Mouse (Mus musculus): ENCODE data around the gene Nploc4. TPM values are rescaled to one million over a fixed set of nuclear protein-coding genes. Genes with fewer than 3 reads are reported as not detected.

The Nploc4 gene
- polyA plus RNA-seq, 1 experiment from 2014 or later, result 45.4 TPM

- no peaks in the 10 kb centered on the region for H3K9me3 ChIP-seq (ENCODE audit: control insufficient read depth, low read length)
- no peak overlapping the region for H3K4me3 ChIP-seq (ENCODE audit: low read length)
- WGBS, result 72% methylated on average over 5 of the region's 5 CpGs
- H3K36me3 ChIP-seq (ENCODE audit: control insufficient read depth, insufficient read depth, low read length), result peaks cover 16% of the 10 kb centered on the region
- H3K4me1 ChIP-seq (ENCODE audit: control insufficient read depth, insufficient read depth, low read length), result peaks cover 5% of the 10 kb centered on the region
- no peaks in the 10 kb centered on the region for H3K27me3 ChIP-seq (ENCODE audit: control insufficient read depth, insufficient read depth, low read length)
- ATAC-seq (ENCODE audit: low FRiP score, low TSS enrichment), result no peak
- H3K9ac ChIP-seq (ENCODE audit: low read depth, low read length), result no peak overlapping the region
- no peak overlapping the region for H3K27ac ChIP-seq (ENCODE audit: low read depth, low read length)
- no peak overlapping the region for H3K4me2 ChIP-seq (replicated peaks; ENCODE audit: low read depth, low read length)
These were observed 93.8 kb downstream of the Nploc4 start for GRCm38 (mm10) chr11:120343519-120344309.

GRCm38 (mm10) chr11:120342656-120343160 lies 94.8 kb downstream of the Nploc4 start:
- peaks cover 5% of the 10 kb centered on the region for H3K4me1 ChIP-seq (ENCODE audit: control insufficient read depth, insufficient read depth, low read length)
- no peak overlapping the region for H3K27ac ChIP-seq (ENCODE audit: low read depth, low read length)
- no peak overlapping the region for H3K4me2 ChIP-seq (replicated peaks; ENCODE audit: low read depth, low read length)
- no peak overlapping the region for H3K9ac ChIP-seq (ENCODE audit: low read depth, low read length)
- WGBS, result 90% methylated on average over 5 of the region's 5 CpGs
- H3K9me3 ChIP-seq (ENCODE audit: control insufficient read depth, low read length), result no peaks in the 10 kb centered on the region
- H3K36me3 ChIP-seq (ENCODE audit: control insufficient read depth, insufficient read depth, low read length), result peaks cover 16% of the 10 kb centered on the region
- no peaks in the 10 kb centered on the region for H3K27me3 ChIP-seq (ENCODE audit: control insufficient read depth, insufficient read depth, low read length)
- no peak for ATAC-seq (ENCODE audit: low FRiP score, low TSS enrichment)
- no peak overlapping the region for H3K4me3 ChIP-seq (ENCODE audit: low read length)

GRCm38 (mm10) chr11:120341661-120342060 lies 95.8 kb downstream of the Nploc4 start:
- H3K4me2 ChIP-seq (replicated peaks; ENCODE audit: low read depth, low read length), result no peak overlapping the region
- no peak overlapping the region for H3K4me3 ChIP-seq (ENCODE audit: low read length)
- H3K27me3 ChIP-seq (ENCODE audit: control insufficient read depth, insufficient read depth, low read length), result no peaks in the 10 kb centered on the region
- H3K27ac ChIP-seq (ENCODE audit: low read depth, low read length), result no peak overlapping the region
- peaks cover 11% of the 10 kb centered on the region for H3K36me3 ChIP-seq (ENCODE audit: control insufficient read depth, insufficient read depth, low read length)
- H3K4me1 ChIP-seq (ENCODE audit: control insufficient read depth, insufficient read depth, low read length), result peaks cover 5% of the 10 kb centered on the region
- no peaks in the 10 kb centered on the region for H3K9me3 ChIP-seq (ENCODE audit: control insufficient read depth, low read length)
- no peak overlapping the region for H3K9ac ChIP-seq (ENCODE audit: low read depth, low read length)
- ATAC-seq (ENCODE audit: low FRiP score, low TSS enrichment), result no peak
- WGBS, result 92% methylated on average over 4 of the region's 4 CpGs

GRCm38 (mm10) chr11:120339978-120340513 lies 97.5 kb downstream of the Nploc4 start:
- peaks cover 2% of the 10 kb centered on the region for H3K36me3 ChIP-seq (ENCODE audit: control insufficient read depth, insufficient read depth, low read length)
- H3K4me2 ChIP-seq (replicated peaks; ENCODE audit: low read depth, low read length), result no peak overlapping the region
- H3K4me1 ChIP-seq (ENCODE audit: control insufficient read depth, insufficient read depth, low read length), result peaks cover under 1% of the 10 kb centered on the region
- no peaks in the 10 kb centered on the region for H3K9me3 ChIP-seq (ENCODE audit: control insufficient read depth, low read length)
- WGBS, result 76% methylated on average over 10 of the region's 10 CpGs
- H3K9ac ChIP-seq (ENCODE audit: low read depth, low read length), result no peak overlapping the region
- H3K27me3 ChIP-seq (ENCODE audit: control insufficient read depth, insufficient read depth, low read length), result no peaks in the 10 kb centered on the region
- H3K27ac ChIP-seq (ENCODE audit: low read depth, low read length), result peak overlapping the region; percentile 5; the same call in 1 of the 2 replicates
- ATAC-seq (ENCODE audit: low FRiP score, low TSS enrichment), result peak; percentile 35; the same call in 1 of the 2 replicates
- no peak overlapping the region for H3K4me3 ChIP-seq (ENCODE audit: low read length)

GRCm38 (mm10) chr11:120338786-120339185 lies 98.7 kb downstream of the Nploc4 start:
- Histone ChIP-seq H3K27me3 (ENCODE audit: control insufficient read depth, insufficient read depth, low read length) (no peaks in the 10 kb centered on the region), H3K9ac (ENCODE audit: low read depth, low read length) (no peak overlapping the region), H3K36me3 (ENCODE audit: control insufficient read depth, insufficient read depth, low read length) (no peaks in the 10 kb centered on the region), H3K4me1 (ENCODE audit: control insufficient read depth, insufficient read depth, low read length) (no peaks in the 10 kb centered on the region), H3K4me3 (ENCODE audit: low read length) (no peak overlapping the region), H3K9me3 (ENCODE audit: control insufficient read depth, low read length) (peaks cover 3% of the 10 kb centered on the region), H3K27ac (ENCODE audit: low read depth, low read length) (no peak overlapping the region), H3K4me2 (replicated peaks; ENCODE audit: low read depth, low read length) (no peak overlapping the region)
- ATAC-seq (ENCODE audit: low FRiP score, low TSS enrichment), result no peak
- 72% methylated on average over 3 of the region's 3 CpGs for WGBS

- Histone ChIP-seq H3K4me2 (replicated peaks; ENCODE audit: low read depth, low read length) (no peak overlapping the region), H3K4me1 (ENCODE audit: control insufficient read depth, insufficient read depth, low read length) (no peaks in the 10 kb centered on the region), H3K9ac (ENCODE audit: low read depth, low read length) (no peak overlapping the region), H3K36me3 (ENCODE audit: control insufficient read depth, insufficient read depth, low read length) (no peaks in the 10 kb centered on the region), H3K27me3 (ENCODE audit: control insufficient read depth, insufficient read depth, low read length) (no peaks in the 10 kb centered on the region), H3K9me3 (ENCODE audit: control insufficient read depth, low read length) (peaks cover 3% of the 10 kb centered on the region), H3K27ac (ENCODE audit: low read depth, low read length) (no peak overlapping the region), H3K4me3 (ENCODE audit: low read length) (no peak overlapping the region)
- WGBS, result 43% methylated on average over 2 of the region's 2 CpGs
- no peak for ATAC-seq (ENCODE audit: low FRiP score, low TSS enrichment)
These were observed 100.1 kb downstream of the Nploc4 start for GRCm38 (mm10) chr11:120337447-120337846.

DNA sequence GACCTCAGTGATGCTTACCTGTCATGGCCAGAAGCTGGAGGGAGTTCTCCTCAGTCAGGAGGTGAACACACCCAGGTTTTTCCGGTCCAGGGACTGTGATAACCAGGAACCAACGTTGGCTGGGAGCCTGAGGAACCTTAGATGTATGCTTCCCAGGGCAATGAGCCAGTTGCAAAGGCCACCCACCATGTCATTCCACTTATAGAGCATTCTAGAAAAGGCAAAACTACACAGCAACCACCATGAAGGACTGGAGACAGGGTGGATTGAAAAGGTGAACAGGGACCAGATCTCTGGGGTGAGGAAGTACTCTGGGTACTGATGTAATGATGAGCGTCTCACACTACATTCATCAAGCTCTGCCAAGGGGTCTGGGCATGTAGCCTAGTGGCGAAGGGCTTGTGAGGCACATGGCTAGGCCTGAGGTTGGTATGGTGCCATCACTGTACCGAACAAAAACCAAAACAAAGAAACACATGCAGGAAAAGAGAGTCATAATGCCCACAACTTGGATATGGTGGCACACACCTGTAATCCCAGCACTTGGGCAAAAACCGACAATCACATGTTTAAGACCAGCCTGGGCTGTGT lies 102.0 kb downstream of the Nploc4 start:
- Histone ChIP-seq H3K36me3 (ENCODE audit: control insufficient read depth, insufficient read depth, low read length) (no peaks in the 10 kb centered on the region), H3K27me3 (ENCODE audit: control insufficient read depth, insufficient read depth, low read length) (no peaks in the 10 kb centered on the region), H3K4me3 (ENCODE audit: low read length) (no peak overlapping the region), H3K27ac (ENCODE audit: low read depth, low read length) (no peak overlapping the region), H3K9me3 (ENCODE audit: control insufficient read depth, low read length) (peaks cover 3% of the 10 kb centered on the region), H3K4me1 (ENCODE audit: control insufficient read depth, insufficient read depth, low read length) (no peaks in the 10 kb centered on the region), H3K9ac (ENCODE audit: low read depth, low read length) (no peak overlapping the region), H3K4me2 (replicated peaks; ENCODE audit: low read depth, low read length) (no peak overlapping the region)
- no peak for ATAC-seq (ENCODE audit: low FRiP score, low TSS enrichment)
- 84% methylated on average over 6 of the region's 6 CpGs for WGBS
